ENCODE assay signal across 24 mouse cellular contexts in genomic region chr15:69576742-69577141, GRCm38 (mm10).
DNase-seq lines count a peak whose midpoint lies in the region; ATAC-seq and TF ChIP-seq lines count a peak whose summit lies in the region.
"Had no signal": no experiment of that assay in that cellular context is flagged by ENCODE, and none has a peak within 500 bp of the region (broad histone marks: within the 10 kb centered on the region; RNA-seq: fewer than 3 reads in every experiment).

No protein-coding gene starts in this region.

- H3K36me3 ChIP-seq in intestine, postnatal 0 days (ENCODE audit: control insufficient read depth, insufficient read depth) = no peaks in the 10 kb centered on the region
- H3K36me3 ChIP-seq: embryonic facial prominence, embryonic 13.5 days; forebrain, embryonic 15.5 days; heart, embryonic 15.5 days; limb, embryonic 13.5 days; liver, embryonic 13.5 days; midbrain, embryonic 12.5 days; neural tube, embryonic 13.5 days had no signal

- peak; percentile 5 for DNase-seq in kidney, adult 11 months
- no peak for DNase-seq in kidney, adult 18-20 months
- DNase-seq in kidney, postnatal 10 days = peak; percentile 4
- no peak for DNase-seq in right cerebral cortex, adult 18-20 months
- DNase-seq in thymus, postnatal 10 days (ENCODE audit: low spot score in 2 of 2) = no peak
- DNase-seq: adrenal gland, postnatal 10 days; cerebellum, postnatal 25 days; gastrocnemius, postnatal 36 days; heart, postnatal 4 days; layer of hippocampus, postnatal 36 days; liver, embryonic 13.5 days; lung, embryonic 14.5 days; thymus, postnatal 14 days had no signal

- no peak overlapping the region for H3K27ac ChIP-seq in intestine, postnatal 0 days (ENCODE audit: low read depth, low read length)
- H3K27ac ChIP-seq: embryonic facial prominence, embryonic 13.5 days; forebrain, embryonic 15.5 days; heart, embryonic 15.5 days; limb, embryonic 13.5 days; liver, embryonic 13.5 days; macrophage; midbrain, embryonic 12.5 days; neural tube, embryonic 13.5 days had no signal

- H3K4me1 ChIP-seq in intestine, postnatal 0 days (replicated peaks; ENCODE audit: control insufficient read depth, insufficient read depth, low read length) = no peaks in the 10 kb centered on the region
- H3K4me1 ChIP-seq: heart, embryonic 15.5 days had no signal

- ATAC-seq in intestine, postnatal 0 days = peak; percentile 85
- ATAC-seq in megakaryocyte, adult 5-6 weeks (ENCODE audit: poor library complexity, severe bottlenecking) = no peak
- ATAC-seq: activated CD4-positive, CD25-positive, alpha-beta regulatory T cell, adult 4 months; CD4-positive, CD25-positive, alpha-beta regulatory T cell, adult 4 months had no signal

- H3K27me3 ChIP-seq in intestine, postnatal 0 days (replicated peaks; ENCODE audit: control insufficient read depth, insufficient read depth, low read length) = no peaks in the 10 kb centered on the region
- H3K27me3 ChIP-seq: embryonic facial prominence, embryonic 13.5 days; forebrain, embryonic 15.5 days; heart, embryonic 15.5 days; limb, embryonic 13.5 days; liver, embryonic 13.5 days; neural tube, embryonic 13.5 days had no signal

- H3K4me2 ChIP-seq in intestine, postnatal 0 days (replicated peaks; ENCODE audit: low read depth) = no peak overlapping the region
- H3K4me2 ChIP-seq: embryonic facial prominence, embryonic 13.5 days; forebrain, embryonic 15.5 days; heart, embryonic 15.5 days; limb, embryonic 13.5 days; liver, embryonic 13.5 days; lung, embryonic 14.5 days; midbrain, embryonic 12.5 days; neural tube, embryonic 13.5 days had no signal

- no peak overlapping the region for H3K4me3 ChIP-seq in intestine, postnatal 0 days (ENCODE audit: low read depth, low read length)
- H3K4me3 ChIP-seq: embryonic facial prominence, embryonic 13.5 days; forebrain, embryonic 15.5 days; heart, embryonic 15.5 days; limb, embryonic 13.5 days; liver, embryonic 13.5 days; midbrain, embryonic 12.5 days; neural tube, embryonic 13.5 days had no signal

- no peaks in the 10 kb centered on the region for H3K9me3 ChIP-seq in intestine, postnatal 0 days (ENCODE audit: control insufficient read depth)
- H3K9me3 ChIP-seq: embryonic facial prominence, embryonic 13.5 days; forebrain, embryonic 15.5 days; heart, embryonic 15.5 days; limb, embryonic 13.5 days; liver, embryonic 13.5 days; midbrain, embryonic 12.5 days; neural tube, embryonic 13.5 days had no signal

- no peak overlapping the region for H3K9ac ChIP-seq in intestine, postnatal 0 days (ENCODE audit: low read depth, low read length)
- H3K9ac ChIP-seq: embryonic facial prominence, embryonic 13.5 days; forebrain, embryonic 15.5 days; heart, embryonic 15.5 days; limb, embryonic 13.5 days; liver, embryonic 13.5 days; lung, embryonic 14.5 days; midbrain, embryonic 12.5 days; neural tube, embryonic 13.5 days had no signal

- WGBS in intestine, postnatal 0 days = 23% methylated on average over 2 of the region's 2 CpGs

- no peak for TF ChIP-seq CTCF in intestine, postnatal 0 days (IDR thresholded peaks at IDR 0.05; ENCODE audit: low read depth)

Comparison
In these comparisons a context has a peak if more than half of its experiments do, and no peak if none do; other contexts are left out.
1. DNase-seq: peak in kidney, adult 11 months (single experiment) and kidney, postnatal 10 days (single experiment); none in kidney, adult 18-20 months (single experiment), right cerebral cortex, adult 18-20 months (single experiment) and thymus, postnatal 10 days (0 of 2).